Mouse (Mus musculus) thymus, adult 2 months (tissue): ENCODE measurements around the gene Smg6. TPM values are rescaled to one million over a fixed set of nuclear protein-coding genes. Genes with fewer than 3 reads are reported as not detected.

Source experiments
- DNase-seq: peaks from one replicate; pipeline ENCODE4 v3.0.0; 2021
- H3K27ac ChIP-seq: fragments of 200-500 bp; 2 replicates; pipeline ENCODE4 v1.5.1; 2012; ENCODE audit warnings: low read length, control low read depth; ENCODE audit not compliant: control insufficient read depth, insufficient read depth
- H3K27me3 ChIP-seq: fragments of 200-500 bp; 2 replicates; pipeline ENCODE4 v1.6.1; 2012; ENCODE audit warnings: mild to moderate bottlenecking, low read length, moderate library complexity, mixed read lengths; ENCODE audit not compliant: control insufficient read depth, insufficient read depth
- H3K36me3 ChIP-seq: fragments of 200-500 bp; 2 replicates; pipeline ENCODE4 v1.6.1; 2012; ENCODE audit warnings: mild to moderate bottlenecking, low read length, moderate library complexity; ENCODE audit not compliant: control insufficient read depth, insufficient read depth
- H3K4me1 ChIP-seq: fragments of 200-500 bp; replicated peaks from 2 replicates; pipeline ENCODE4 v1.6.1; 2012; ENCODE audit warnings: low read length; ENCODE audit not compliant: control insufficient read depth, insufficient read depth
- H3K4me3 ChIP-seq: fragments of 200-500 bp; 2 replicates; pipeline ENCODE4 v1.5.1; 2012; ENCODE audit warnings: mild to moderate bottlenecking, low read length, control low read depth, moderate library complexity; ENCODE audit not compliant: control insufficient read depth, insufficient read depth
- CTCF ChIP-seq: fragments of 200-500 bp; IDR thresholded peaks from 2 replicates; pipeline ENCODE4 v1.5.1; 2012; ENCODE audit warnings: mild to moderate bottlenecking, control low read depth, low read length, moderate library complexity, borderline replicate concordance; ENCODE audit not compliant: control insufficient read depth, poor library complexity, insufficient read depth; ENCODE audit errors: extremely low read depth
- POLR2A ChIP-seq: fragments of 200-500 bp; IDR thresholded peaks from 2 replicates; pipeline ENCODE4 v1.6.1; 2012; ENCODE audit warnings: mild to moderate bottlenecking, low read length, control low read depth, moderate library complexity; ENCODE audit not compliant: control insufficient read depth, poor library complexity, insufficient read depth; ENCODE audit errors: extremely low read depth
- WGBS: fragments of 180-500 bp; shearing (Covaris S2); methylation state at CpG from one replicate; pipeline ENCODE4 v1.1.7; 2018; 5-methylcytosine and 5-hydroxymethylcytosine counted together
- polyA plus RNA-seq: library from polyadenylated mRNA; depleted of rRNA; stranded (reverse); fragments of >200 nt; gene quantifications from 2 replicates; pipeline ENCODE4 v1.2.3, GENCODE M21; 2012

Gene Smg6
- polyA plus RNA-seq, 1 experiment = 69.7 TPM

- Histone ChIP-seq H3K27ac (no peak overlapping the region), H3K27me3 (no peaks in the 10 kb centered on the region), H3K36me3 (no peaks in the 10 kb centered on the region), H3K4me1 (peaks cover 8% of the 10 kb centered on the region; the same call in 1 of the 2 replicates), H3K4me3 (no peak overlapping the region)
- TF ChIP-seq CTCF (no peak), POLR2A (no peak)
- DNase-seq = no peak
- WGBS = 33% methylated on average over 5 of the region's 5 CpGs
Measured at GRCm38 (mm10) chr11:75136666-75137398, 211.2 kb downstream of the Smg6 start.

GRCm38 (mm10) chr11:75139122-75139963 lies 213.7 kb downstream of the Smg6 start:
- Histone ChIP-seq H3K27me3 (no peaks in the 10 kb centered on the region), H3K4me3 (no peak overlapping the region), H3K27ac (no peak overlapping the region), H3K4me1 (peaks cover 8% of the 10 kb centered on the region; the same call in 1 of the 2 replicates), H3K36me3 (peaks cover 22% of the 10 kb centered on the region)
- TF ChIP-seq CTCF (no peak), POLR2A (no peak)
- no peak for DNase-seq
- WGBS = 86% methylated on average over 11 of the region's 11 CpGs

GRCm38 (mm10) chr11:75140431-75140830 lies 214.8 kb downstream of the Smg6 start:
- Histone ChIP-seq H3K27me3 (no peaks in the 10 kb centered on the region), H3K36me3 (peaks cover 30% of the 10 kb centered on the region), H3K27ac (no peak overlapping the region), H3K4me3 (no peak overlapping the region), H3K4me1 (peaks cover 8% of the 10 kb centered on the region; the same call in 1 of the 2 replicates)
- WGBS = 93% methylated on average over 5 of the region's 5 CpGs
- TF ChIP-seq POLR2A = no peak
- TF ChIP-seq CTCF = no peak
- no peak for DNase-seq

GRCm38 (mm10) chr11:75141038-75141437 lies 215.4 kb downstream of the Smg6 start:
- H3K27me3 ChIP-seq = no peaks in the 10 kb centered on the region
- peaks cover 33% of the 10 kb centered on the region for H3K36me3 ChIP-seq
- no peak overlapping the region for H3K27ac ChIP-seq
- 75% methylated on average over 3 of the region's 3 CpGs for WGBS
- H3K4me3 ChIP-seq = no peak overlapping the region
- no peak for TF ChIP-seq POLR2A
- no peak for TF ChIP-seq CTCF
- peaks cover 8% of the 10 kb centered on the region; the same call in 1 of the 2 replicates for H3K4me1 ChIP-seq
- DNase-seq = no peak

GRCm38 (mm10) chr11:75141913-75142312 lies 216.3 kb downstream of the Smg6 start:
- Histone ChIP-seq H3K27ac (no peak overlapping the region), H3K36me3 (peaks cover 33% of the 10 kb centered on the region), H3K4me1 (peaks cover 3% of the 10 kb centered on the region; the same call in 1 of the 2 replicates), H3K4me3 (no peak overlapping the region), H3K27me3 (no peaks in the 10 kb centered on the region)
- no peak for DNase-seq
- TF ChIP-seq CTCF (no peak), POLR2A (no peak)
- WGBS = 85% methylated on average over 1 of the region's 1 CpGs

GRCm38 (mm10) chr11:75142749-75143148 lies 217.1 kb downstream of the Smg6 start:
- Histone ChIP-seq H3K27me3 (no peaks in the 10 kb centered on the region), H3K4me3 (no peak overlapping the region), H3K27ac (no peak overlapping the region), H3K4me1 (no peaks in the 10 kb centered on the region), H3K36me3 (peaks cover 33% of the 10 kb centered on the region)
- 93% methylated on average over 4 of the region's 4 CpGs for WGBS
- TF ChIP-seq CTCF = no peak
- no peak for TF ChIP-seq POLR2A
- no peak for DNase-seq
